Mouse (Mus musculus): ENCODE results near the gene Palm3.
"Not testable (repeated sequence)": the region's sequence is repeated elsewhere in the genome, so short reads cannot be mapped to it uniquely, and the experiment has no call there.

The Palm3 gene

GRCm38 (mm10) chr8:84021096-84021495 lies at the start of gene Palm3:
TSS of gene Palm3 (plus strand) at chr8:84021471.
- no peak for DNase-seq (ENCODE audit: low read depth, low spot score)

GRCm38 (mm10) chr8:83971661-83972060 lies 49.6 kb upstream of the Palm3 start:
- DNase-seq (ENCODE audit: low read depth, low spot score): peak; percentile 11

- peak; percentile 98 for DNase-seq (ENCODE audit: low read depth, low spot score)
Observed at GRCm38 (mm10) chr8:83972150-83973120, 48.8 kb upstream of the Palm3 start, which contains the start of gene Prkaca. TSS of gene Prkaca (plus strand) at chr8:83972993.

GRCm38 (mm10) chr8:83973161-83974031 lies 47.9 kb upstream of the Palm3 start:
- peak; percentile 51 for DNase-seq (ENCODE audit: low read depth, low spot score)

- no peak for DNase-seq (ENCODE audit: low read depth, low spot score)
Observed at GRCm38 (mm10) chr8:83974521-83974920, 46.8 kb upstream of the Palm3 start.

GRCm38 (mm10) chr8:83976101-83976630 lies 45.1 kb upstream of the Palm3 start:
- DNase-seq (ENCODE audit: low read depth, low spot score): peak; percentile 77

- DNase-seq (ENCODE audit: low read depth, low spot score): peak; percentile 46
Observed at GRCm38 (mm10) chr8:83976779-83977350, 44.4 kb upstream of the Palm3 start.

- DNase-seq (ENCODE audit: low read depth, low spot score): no peak
Observed at GRCm38 (mm10) chr8:83977646-83978045, 43.6 kb upstream of the Palm3 start.

- no peak for DNase-seq (ENCODE audit: low read depth, low spot score)
Observed at GRCm38 (mm10) chr8:83978200-83978599, 43.1 kb upstream of the Palm3 start.

- no peak for DNase-seq (ENCODE audit: low read depth, low spot score)
Observed at GRCm38 (mm10) chr8:83980250-83980649, 41.0 kb upstream of the Palm3 start.

- no peak for DNase-seq (ENCODE audit: low read depth, low spot score)
Observed at GRCm38 (mm10) chr8:83980845-83981244, 40.4 kb upstream of the Palm3 start.

GRCm38 (mm10) chr8:83981533-83981932 lies 39.7 kb upstream of the Palm3 start:
- no peak for DNase-seq (ENCODE audit: low read depth, low spot score)

- DNase-seq (ENCODE audit: low read depth, low spot score): no peak
Observed at GRCm38 (mm10) chr8:83982449-83982848, 38.8 kb upstream of the Palm3 start.

- DNase-seq (ENCODE audit: low read depth, low spot score): not testable (repeated sequence)
Observed at GRCm38 (mm10) chr8:83983222-83983621, 38.0 kb upstream of the Palm3 start.

GRCm38 (mm10) chr8:83989243-83989642 lies 32.0 kb upstream of the Palm3 start:
- no peak for DNase-seq (ENCODE audit: low read depth, low spot score)

- DNase-seq (ENCODE audit: low read depth, low spot score): no peak
Observed at GRCm38 (mm10) chr8:83990170-83990569, 31.1 kb upstream of the Palm3 start.

GRCm38 (mm10) chr8:83992488-83992887 lies 28.8 kb upstream of the Palm3 start:
- DNase-seq (ENCODE audit: low read depth, low spot score): no peak

- DNase-seq (ENCODE audit: low read depth, low spot score): no peak
Observed at GRCm38 (mm10) chr8:83994030-83994429, 27.2 kb upstream of the Palm3 start.

- no peak for DNase-seq (ENCODE audit: low read depth, low spot score)
Observed at GRCm38 (mm10) chr8:83995973-83996372, 25.3 kb upstream of the Palm3 start.

- DNase-seq (ENCODE audit: low read depth, low spot score): peak; percentile 87
Observed at GRCm38 (mm10) chr8:83996567-83997505, 24.4 kb upstream of the Palm3 start.

Data from CD4-positive, CD25-positive, alpha-beta regulatory T cell, adult 2 months (primary cell).